Mouse (Mus musculus) liver, embryonic 15.5 days (tissue): ENCODE measurements around the gene Hist1h2ah. TPM values are rescaled to one million over a fixed set of nuclear protein-coding genes. Genes with fewer than 3 reads are reported as not detected.

Experiments
- ATAC-seq: fragments of 200-750 bp; cut with Nextera tagmentation; 2 replicates; pipeline ENCODE4 v1.8.0; 2017; ENCODE audit warnings: moderate number of reproducible peaks, mild to moderate bottlenecking, moderate library complexity; ENCODE audit not compliant: insufficient read depth
- H3K27ac ChIP-seq: fragments of 300-500 bp; sonication (generic); replicated peaks from 2 replicates; pipeline ENCODE4 v1.5.1; 2015; ENCODE audit warnings: mild to moderate bottlenecking, inconsistent platforms
- H3K27me3 ChIP-seq: fragments of 300-500 bp; sonication (generic); 2 replicates; pipeline ENCODE4 v1.6.1; 2015; ENCODE audit warnings: mild to moderate bottlenecking, inconsistent platforms
- H3K36me3 ChIP-seq: fragments of 300-500 bp; sonication (generic); replicated peaks from 2 replicates; pipeline ENCODE4 v1.6.1; 2015; ENCODE audit warnings: moderate library complexity, mild to moderate bottlenecking, inconsistent platforms
- H3K4me1 ChIP-seq: fragments of 300-500 bp; sonication (generic); replicated peaks from 2 replicates; pipeline ENCODE4 v1.6.1; 2015; ENCODE audit warnings: inconsistent platforms
- H3K4me2 ChIP-seq: fragments of 300-500 bp; sonication (generic); 2 replicates; pipeline ENCODE4 v1.6.1; 2015; ENCODE audit warnings: moderate library complexity, mild to moderate bottlenecking, inconsistent platforms
- H3K4me3 ChIP-seq: fragments of 300-500 bp; sonication (generic); replicated peaks from 2 replicates; pipeline ENCODE4 v1.5.1; 2015; ENCODE audit warnings: mild to moderate bottlenecking, inconsistent platforms
- H3K9ac ChIP-seq: fragments of 300-500 bp; sonication (generic); 2 replicates; pipeline ENCODE4 v1.6.1; 2015; ENCODE audit warnings: moderate library complexity, mild to moderate bottlenecking, inconsistent platforms
- H3K9me3 ChIP-seq: fragments of 300-500 bp; sonication (generic); replicated peaks from 2 replicates; pipeline ENCODE4 v1.6.1; 2016; ENCODE audit warnings: inconsistent platforms
- WGBS: fragments of 180-500 bp; shearing (Covaris S2); methylation state at CpG from one replicate; pipeline ENCODE4 v1.1.7; 2015; ENCODE audit warnings: mixed read lengths; ENCODE audit not compliant: insufficient replicate concordance; 5-methylcytosine and 5-hydroxymethylcytosine counted together
- polyA plus RNA-seq: library from polyadenylated mRNA; unstranded; fragments of >200 nt; fragmentation: Nextera tagmentation; extraction: Ambion mirVana; gene quantifications from 2 replicates; pipeline ENCODE4 v1.2.1, GENCODE M21; 2015

The Hist1h2ah gene
- polyA plus RNA-seq, 1 experiment from 2014 or later: 11.4 TPM

GRCm38 (mm10) chr13:22006334-22007120 lies 28.8 kb downstream of the Hist1h2ah start:
- Histone ChIP-seq H3K4me2 (peak overlapping the region; percentile 86), H3K9ac (0 out of 2 replicates have a peak overlapping the region, but pooled peaks have one; percentile 28), H3K27ac (no peak overlapping the region), H3K4me3 (peak overlapping the region; percentile 61), H3K9me3 (no peaks in the 10 kb centered on the region), H3K36me3 (no peaks in the 10 kb centered on the region), H3K4me1 (peaks cover 26% of the 10 kb centered on the region), H3K27me3 (peaks cover 98% of the 10 kb centered on the region)
- ATAC-seq: peak; percentile 81
- under 1% methylated on average over 38 of the region's 38 CpGs for WGBS

DNA sequence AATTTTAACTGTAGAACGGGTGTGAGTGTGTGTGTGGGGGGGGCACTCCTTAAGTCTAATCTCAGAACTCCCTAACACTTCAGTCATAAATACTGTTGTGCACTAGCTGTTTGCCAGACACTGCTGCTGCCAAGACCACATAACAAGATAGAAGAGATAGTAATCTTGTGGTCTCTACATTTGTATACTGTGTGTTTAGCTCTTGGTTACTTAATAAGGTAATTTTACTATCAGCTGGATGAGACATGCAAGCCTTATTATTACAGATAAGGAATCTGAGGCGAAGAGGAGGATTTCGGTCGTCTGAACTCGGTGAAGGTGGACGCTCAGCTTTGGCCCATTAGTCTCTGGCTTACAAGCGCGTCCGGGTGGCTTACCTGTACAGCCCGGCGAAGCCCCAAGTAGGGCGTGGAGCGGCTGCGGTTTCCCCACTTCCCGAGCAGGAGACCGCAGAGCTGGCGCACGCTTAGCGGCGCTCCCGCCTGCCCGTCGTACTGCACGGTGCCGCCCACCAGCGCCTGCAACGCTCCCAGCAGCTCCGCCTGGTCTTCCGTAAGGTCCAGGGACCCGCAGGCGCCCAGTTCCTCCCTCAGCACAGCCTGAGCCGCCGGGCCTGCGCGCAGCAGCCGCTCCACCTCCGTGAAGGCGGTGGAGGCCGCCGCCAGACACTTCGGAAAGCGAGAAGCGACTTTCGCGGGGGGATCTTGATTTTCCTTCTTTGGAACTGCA lies 29.6 kb downstream of the Hist1h2ah start:
- Histone ChIP-seq H3K9ac (peak overlapping the region; percentile 28; the same call in 1 of the 2 replicates), H3K4me3 (peak overlapping the region; percentile 61), H3K9me3 (no peaks in the 10 kb centered on the region), H3K27ac (no peak overlapping the region), H3K36me3 (no peaks in the 10 kb centered on the region), H3K4me2 (peak overlapping the region; percentile 86), H3K4me1 (peaks cover 26% of the 10 kb centered on the region), H3K27me3 (peaks cover 100% of the 10 kb centered on the region)
- WGBS: under 1% methylated on average over 45 of the region's 45 CpGs
- ATAC-seq: peak; percentile 68

GRCm38 (mm10) chr13:22001823-22002222 lies 33.5 kb downstream of the Hist1h2ah start:
- H3K4me3 ChIP-seq: no peak overlapping the region
- WGBS: 6% methylated on average over 5 of the region's 5 CpGs
- no peak for ATAC-seq
- no peak overlapping the region for H3K9ac ChIP-seq
- no peaks in the 10 kb centered on the region for H3K9me3 ChIP-seq
- no peaks in the 10 kb centered on the region for H3K36me3 ChIP-seq
- peaks cover 23% of the 10 kb centered on the region for H3K4me1 ChIP-seq
- peak overlapping the region; percentile 20 for H3K4me2 ChIP-seq
- peaks cover 99% of the 10 kb centered on the region for H3K27me3 ChIP-seq
- H3K27ac ChIP-seq: no peak overlapping the region

DNA sequence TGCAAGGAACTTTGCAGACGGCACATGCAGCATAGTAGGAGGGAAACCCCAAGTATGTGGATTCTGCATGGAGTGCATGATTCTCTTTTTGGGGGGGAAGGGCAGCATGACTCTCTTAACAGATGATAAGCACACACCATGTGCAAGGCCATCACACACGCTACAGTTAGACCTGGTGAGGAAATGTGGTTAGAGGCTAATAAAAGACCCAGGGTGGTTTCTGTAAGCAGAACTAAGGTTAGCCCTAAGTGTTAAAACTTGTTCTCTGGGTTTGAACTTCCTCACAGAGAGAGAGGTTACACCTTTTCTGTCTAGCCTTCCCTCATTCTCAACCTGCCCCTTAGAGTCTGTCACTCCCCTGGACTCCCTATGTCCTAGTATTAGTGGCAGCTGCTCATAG lies 34.0 kb downstream of the Hist1h2ah start:
- peaks cover 99% of the 10 kb centered on the region for H3K27me3 ChIP-seq
- H3K4me3 ChIP-seq: no peak overlapping the region
- no peaks in the 10 kb centered on the region for H3K9me3 ChIP-seq
- peak overlapping the region; percentile 20; the same call in 1 of the 2 replicates for H3K4me2 ChIP-seq
- peaks cover 22% of the 10 kb centered on the region for H3K4me1 ChIP-seq
- no peak overlapping the region for H3K9ac ChIP-seq
- no peak for ATAC-seq
- no peaks in the 10 kb centered on the region for H3K36me3 ChIP-seq
- WGBS: 11% methylated on average over 2 of the region's 2 CpGs
- no peak overlapping the region for H3K27ac ChIP-seq

DNA sequence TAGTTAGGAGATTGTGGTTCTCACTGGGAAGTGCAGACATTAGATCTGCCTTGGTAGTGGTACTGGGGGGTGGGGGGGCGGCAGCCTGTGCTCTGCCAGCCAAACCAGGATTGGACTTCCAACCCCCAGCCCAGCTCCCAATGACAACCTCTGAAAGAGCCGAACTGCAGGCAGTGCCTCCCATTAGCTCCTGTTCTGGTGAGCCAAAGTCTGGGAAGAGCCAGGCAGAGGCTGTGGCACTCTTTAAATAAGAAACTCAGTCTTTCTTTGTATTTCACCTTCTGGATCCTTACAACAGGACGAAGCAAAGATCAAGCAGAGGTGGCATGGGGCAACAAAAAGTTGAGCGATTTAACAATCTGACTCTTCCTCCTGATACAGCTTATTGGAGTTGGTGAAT lies 36.2 kb downstream of the Hist1h2ah start:
- Histone ChIP-seq H3K4me1 (peaks cover 19% of the 10 kb centered on the region), H3K4me3 (no peak overlapping the region), H3K9me3 (no peaks in the 10 kb centered on the region), H3K27ac (no peak overlapping the region), H3K9ac (no peak overlapping the region), H3K36me3 (no peaks in the 10 kb centered on the region), H3K27me3 (peaks cover 97% of the 10 kb centered on the region), H3K4me2 (no peak overlapping the region)
- no peak for ATAC-seq
- 56% methylated on average over 4 of the region's 4 CpGs for WGBS

DNA sequence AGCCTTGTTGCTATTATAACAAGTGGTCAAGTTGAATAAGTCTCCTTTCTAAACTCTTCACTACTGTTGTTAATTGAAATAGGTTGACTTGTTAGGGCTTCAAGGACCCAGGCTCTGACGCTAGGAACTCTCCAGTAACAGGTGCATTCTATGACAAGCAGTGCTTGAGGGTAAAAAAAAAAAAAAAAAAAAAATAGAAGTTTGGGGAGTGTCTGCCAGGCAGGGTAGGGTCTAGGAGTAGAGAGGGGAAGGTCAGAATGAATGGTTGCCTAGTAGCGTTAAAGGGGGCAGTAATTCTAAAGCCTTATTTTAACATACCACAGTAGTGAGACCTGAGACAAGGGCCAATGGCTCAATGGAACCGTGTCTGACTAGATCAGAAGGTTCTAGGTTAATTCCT lies 37.0 kb downstream of the Hist1h2ah start:
- peaks cover 97% of the 10 kb centered on the region for H3K27me3 ChIP-seq

DNA sequence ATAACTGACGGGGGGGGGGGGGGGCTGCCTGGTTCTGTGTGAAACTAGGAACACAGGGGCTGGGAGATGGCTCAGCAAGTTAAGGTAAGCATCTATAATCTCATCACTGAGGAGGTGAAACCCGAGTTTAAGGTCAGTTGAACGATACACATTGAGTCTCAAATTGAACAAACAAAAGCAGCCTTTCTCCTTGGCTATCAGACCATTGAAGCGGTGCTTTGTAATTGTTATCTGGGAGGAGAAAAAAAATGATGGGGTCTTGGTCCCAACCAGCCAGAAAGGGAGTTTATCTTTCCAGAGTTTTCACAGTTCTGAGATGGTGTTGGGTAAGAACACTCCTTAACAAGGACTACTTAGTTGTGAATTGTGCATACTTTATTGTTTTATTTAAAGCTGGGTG lies 37.5 kb downstream of the Hist1h2ah start:
- Histone ChIP-seq H3K27me3 (peaks cover 95% of the 10 kb centered on the region), H3K9ac (no peak overlapping the region), H3K36me3 (no peaks in the 10 kb centered on the region), H3K4me3 (no peak overlapping the region), H3K4me2 (peak overlapping the region; percentile 71; the same call in 1 of the 2 replicates), H3K9me3 (no peaks in the 10 kb centered on the region), H3K4me1 (peaks cover 19% of the 10 kb centered on the region), H3K27ac (no peak overlapping the region)
- no peak for ATAC-seq
- 13% methylated on average over 4 of the region's 4 CpGs for WGBS

More for the DNA sequence above, 37.0 kb downstream of the Hist1h2ah start:
- ATAC-seq: no peak
- WGBS: 30% methylated on average over 3 of the region's 3 CpGs
- Histone ChIP-seq H3K4me1 (peaks cover 19% of the 10 kb centered on the region), H3K4me2 (no peak overlapping the region), H3K27ac (no peak overlapping the region), H3K9me3 (no peaks in the 10 kb centered on the region), H3K9ac (no peak overlapping the region), H3K36me3 (no peaks in the 10 kb centered on the region), H3K4me3 (no peak overlapping the region)

GRCm38 (mm10) chr13:21997201-21997820 lies 38.1 kb downstream of the Hist1h2ah start:
- H3K4me2 ChIP-seq: peak overlapping the region; percentile 71
- no peak overlapping the region for H3K9ac ChIP-seq
- peak overlapping the region; percentile 44 for H3K4me3 ChIP-seq
- no peaks in the 10 kb centered on the region for H3K36me3 ChIP-seq
- WGBS: 2% methylated on average over 21 of the region's 21 CpGs
- H3K27me3 ChIP-seq: peaks cover 92% of the 10 kb centered on the region
- H3K4me1 ChIP-seq: peaks cover 19% of the 10 kb centered on the region
- no peaks in the 10 kb centered on the region for H3K9me3 ChIP-seq
- H3K27ac ChIP-seq: no peak overlapping the region
- no peak for ATAC-seq

- Histone ChIP-seq H3K27me3 (peaks cover 87% of the 10 kb centered on the region), H3K9me3 (no peaks in the 10 kb centered on the region), H3K4me3 (peak overlapping the region; percentile 44), H3K4me2 (peak overlapping the region; percentile 71), H3K9ac (no peak overlapping the region), H3K4me1 (peaks cover 19% of the 10 kb centered on the region), H3K27ac (no peak overlapping the region), H3K36me3 (no peaks in the 10 kb centered on the region)
- ATAC-seq: no peak
- 1% methylated on average over 13 of the region's 13 CpGs for WGBS
Observed at GRCm38 (mm10) chr13:21996840-21997185, 38.6 kb downstream of the Hist1h2ah start.

GRCm38 (mm10) chr13:21996101-21996839 lies 39.1 kb downstream of the Hist1h2ah start:
- 1% methylated on average over 12 of the region's 12 CpGs for WGBS
- no peak overlapping the region for H3K9ac ChIP-seq
- no peak for ATAC-seq

More at GRCm38 (mm10) chr13:21996101-21996839, 39.1 kb downstream of the Hist1h2ah start:
- Histone ChIP-seq H3K4me2 (peak overlapping the region; percentile 71), H3K27me3 (peaks cover 82% of the 10 kb centered on the region), H3K36me3 (no peaks in the 10 kb centered on the region), H3K4me3 (peak overlapping the region; percentile 52), H3K27ac (no peak overlapping the region), H3K4me1 (peaks cover 19% of the 10 kb centered on the region), H3K9me3 (no peaks in the 10 kb centered on the region; the same call in 1 of the 2 replicates)
